Mouse (Mus musculus): ENCODE results near the gene F11r.
"Not testable (repeated sequence)": the region's sequence is repeated elsewhere in the genome, so short reads cannot be mapped to it uniquely, and the experiment has no call there.

F11r gene

DNA sequence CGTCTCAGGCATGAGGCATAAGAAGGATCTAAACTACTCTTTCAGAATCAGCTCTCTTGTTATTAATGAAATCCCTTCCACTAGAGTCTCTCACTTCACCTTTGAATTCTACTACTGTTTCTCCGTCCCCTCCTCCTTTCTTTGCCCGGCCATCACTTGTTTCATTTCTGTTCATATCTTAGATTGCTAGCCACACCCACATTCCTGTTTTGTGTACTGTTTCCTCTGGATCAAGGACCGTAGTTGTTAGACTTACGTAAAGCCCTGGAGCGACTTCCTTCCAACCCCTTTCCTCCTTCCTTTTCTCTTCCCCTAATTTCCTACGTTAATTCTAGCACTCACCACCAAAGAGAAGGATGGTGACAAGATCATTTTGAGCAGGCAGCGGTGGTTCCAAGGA is 1.7 kb downstream of the F11r start:
- DNase-seq, result no peak

DNA sequence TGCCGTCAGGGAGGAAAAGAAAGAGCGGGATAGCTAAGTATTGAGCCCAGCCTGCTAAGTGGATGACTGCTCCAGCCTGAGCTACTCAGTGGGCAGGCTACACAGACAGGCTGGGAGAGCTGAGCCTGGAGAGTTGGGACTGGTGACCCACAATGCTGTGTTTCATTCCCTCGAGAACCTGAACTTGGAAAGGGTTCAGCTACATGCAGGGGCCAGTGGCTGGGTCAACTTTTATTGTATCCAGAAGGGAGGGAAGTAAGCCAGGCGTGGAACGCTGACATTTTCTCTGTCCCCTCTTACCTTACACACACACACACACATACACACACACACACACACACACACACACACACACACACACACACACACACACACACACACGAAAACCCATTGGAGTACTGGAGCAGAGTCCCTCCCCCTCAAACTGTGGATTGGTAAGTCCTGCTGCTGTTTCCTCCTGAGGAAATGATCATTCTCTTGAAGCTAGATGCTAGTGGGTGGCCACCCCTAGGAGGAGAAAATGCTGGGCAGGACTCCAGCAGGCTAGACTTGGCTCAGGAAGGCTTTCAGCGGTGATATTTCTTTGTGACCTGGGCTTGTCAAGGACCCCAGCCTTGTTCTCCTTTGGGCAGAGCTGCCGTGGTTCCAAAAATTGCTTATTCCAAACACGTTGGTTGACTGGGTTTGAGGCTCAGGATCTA is 2.8 kb downstream of the F11r start:
- no peak for DNase-seq

DNA sequence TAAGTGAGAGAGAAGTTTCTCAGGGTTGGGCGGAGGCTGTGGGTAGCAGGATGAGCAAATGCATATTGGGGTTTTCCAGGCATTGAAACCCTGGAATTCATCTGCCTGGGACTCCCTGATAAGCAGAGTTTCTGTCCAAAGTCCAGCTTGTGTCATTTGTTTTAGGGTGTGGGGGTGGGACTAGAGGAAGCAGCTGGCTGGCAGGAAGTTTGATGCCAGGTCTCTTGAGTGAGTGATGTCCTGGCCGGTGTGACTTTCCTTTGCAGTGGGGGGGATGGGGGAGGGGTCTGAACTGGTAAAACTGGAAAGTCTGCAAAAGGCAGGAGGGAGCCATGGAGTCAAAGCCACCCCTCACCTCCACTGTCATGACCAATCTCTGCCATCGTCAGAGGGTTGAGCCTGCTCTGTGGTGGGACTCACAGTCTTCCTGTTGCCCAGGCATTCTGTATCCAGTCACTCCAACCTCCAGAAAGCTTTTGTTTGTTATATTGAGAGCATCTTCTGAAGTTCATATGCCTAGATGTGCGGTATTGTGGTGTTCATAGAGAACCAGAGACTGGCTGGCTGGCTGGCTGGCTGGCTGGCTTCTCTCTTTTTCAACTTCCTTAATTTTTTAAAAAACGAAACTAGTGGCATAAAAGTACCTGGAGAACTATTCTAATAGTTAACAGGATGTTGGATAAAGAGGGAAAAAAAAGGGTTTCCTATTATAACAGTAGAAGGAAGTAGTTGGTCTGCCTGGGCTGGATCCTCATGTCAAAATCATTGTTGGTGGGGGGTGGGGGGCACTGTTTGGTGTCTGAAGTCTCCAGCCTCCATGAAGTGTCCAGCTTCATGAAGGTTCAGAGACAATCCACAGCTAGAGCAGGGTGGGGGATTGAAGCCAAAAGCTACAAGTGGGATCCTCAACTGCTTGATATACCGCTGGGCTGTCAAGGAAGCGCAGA is 4.4 kb downstream of the F11r start:
- DNase-seq, result no peak

DNA sequence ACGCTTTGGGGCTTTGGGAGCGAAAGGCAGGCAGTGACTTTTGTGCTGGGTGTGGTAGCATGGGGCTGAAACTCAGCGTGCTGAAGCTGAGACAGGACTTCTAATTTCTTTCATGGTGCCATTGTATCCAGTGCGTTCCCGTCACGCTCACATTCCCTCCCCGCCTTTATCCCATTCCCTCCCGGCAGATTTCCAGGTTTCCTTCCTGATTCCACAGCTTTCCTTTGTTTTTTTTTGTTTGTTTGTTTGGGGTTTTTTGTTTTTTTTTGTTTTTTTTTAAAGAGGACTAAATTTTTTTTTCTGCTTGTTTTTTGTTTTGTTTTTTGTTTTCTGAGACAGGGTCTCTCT is 5.1 kb downstream of the F11r start:
- no peak for DNase-seq

DNA sequence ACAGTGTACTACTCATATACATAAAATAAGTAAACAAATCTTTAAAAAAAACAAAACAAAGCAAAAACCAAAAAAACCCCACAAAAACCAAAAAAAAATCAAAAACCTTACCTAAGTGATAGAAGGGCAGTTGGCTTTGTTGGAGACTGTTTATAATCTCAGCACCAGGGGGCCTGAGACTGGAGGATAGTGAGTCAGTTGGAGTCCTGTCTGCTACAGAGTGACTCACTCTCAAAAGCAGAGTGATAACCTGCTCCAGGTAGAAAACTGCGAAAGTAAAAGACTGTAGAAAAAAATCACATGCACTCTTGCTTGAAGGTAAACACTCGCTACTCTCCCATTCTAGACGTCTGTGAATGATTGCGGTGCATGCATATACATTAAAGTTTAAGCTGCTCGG is 7.7 kb downstream of the F11r start:
- no peak for DNase-seq

DNA sequence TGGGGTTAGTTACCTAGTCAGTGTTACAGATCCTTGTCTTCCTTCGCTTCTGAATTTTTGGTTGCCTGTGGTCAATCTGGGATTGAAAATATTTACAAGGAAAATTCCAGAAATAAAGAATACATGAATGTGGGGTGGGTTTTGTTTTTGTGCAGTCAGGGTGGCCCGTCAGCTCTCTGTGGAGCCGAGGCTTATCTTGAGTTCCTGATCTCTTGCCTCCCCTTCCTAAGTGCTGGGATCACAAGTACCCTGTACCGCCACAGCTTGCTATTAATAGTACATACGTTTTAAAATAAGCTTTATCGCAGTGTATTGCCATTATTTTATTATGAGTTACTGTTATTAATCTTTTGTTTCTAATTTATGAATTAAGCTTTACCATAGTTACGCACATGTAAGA is 9.5 kb downstream of the F11r start:
- no peak for DNase-seq

DNA sequence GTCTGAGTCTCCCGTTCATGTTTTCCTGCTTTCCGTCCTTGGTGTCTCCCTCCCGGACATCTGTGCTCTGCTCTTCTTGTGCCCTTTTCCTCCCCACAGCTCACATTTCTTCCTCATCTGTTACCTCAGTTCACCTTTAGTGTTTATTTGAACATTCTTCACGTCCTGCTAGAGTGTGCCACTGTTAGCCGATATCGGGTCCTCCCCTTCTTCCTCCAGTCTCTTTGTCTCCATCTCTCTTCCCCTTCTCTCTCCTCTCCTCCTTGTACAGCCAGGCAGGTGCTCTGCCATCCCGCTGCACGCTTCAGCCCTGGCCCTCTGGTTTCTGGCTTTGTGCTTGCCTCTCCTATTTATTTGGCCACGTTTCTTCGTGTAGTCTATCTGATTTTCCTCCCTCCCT is 10.4 kb downstream of the F11r start:
- no peak for DNase-seq

DNA sequence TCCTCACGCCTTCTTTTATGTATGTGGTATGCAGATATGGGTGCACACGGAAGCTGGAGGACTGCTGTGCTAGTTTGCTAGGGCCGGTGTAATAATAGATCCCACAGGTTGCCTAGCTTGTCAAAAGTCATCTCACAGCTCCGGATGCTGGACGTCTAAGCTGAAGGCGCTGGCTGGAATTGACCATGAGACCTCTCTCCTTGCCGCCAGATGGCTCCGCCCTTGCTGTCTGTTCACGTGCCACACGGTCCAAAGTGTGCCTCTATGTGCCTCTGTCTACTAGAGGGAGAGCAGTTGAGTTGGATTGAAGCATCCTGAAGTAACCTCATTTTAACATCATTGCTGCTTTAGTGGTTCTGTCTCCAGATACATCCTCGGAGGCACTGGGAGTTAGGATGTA is 12.7 kb downstream of the F11r start:
- no peak for DNase-seq

DNA sequence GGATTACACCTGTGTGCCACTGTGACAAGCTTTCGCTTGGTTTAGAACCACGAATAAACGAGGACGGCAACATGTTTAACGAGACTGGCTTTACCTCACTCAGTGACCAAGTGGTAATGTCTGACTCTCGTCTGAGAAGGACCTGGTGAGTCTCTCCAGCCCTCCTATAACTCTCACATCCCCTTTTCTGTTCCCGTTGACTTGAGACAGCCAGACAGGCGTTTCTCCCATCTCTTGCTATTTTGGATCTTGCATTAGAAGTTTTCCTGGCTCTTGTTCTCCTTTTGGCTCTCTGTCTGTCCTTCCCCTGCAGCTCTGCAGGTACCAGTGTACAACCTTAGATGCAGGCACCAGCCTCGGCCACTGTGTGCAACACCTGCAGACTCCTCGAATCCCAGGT is 13.7 kb downstream of the F11r start:
- no peak for DNase-seq

DNA sequence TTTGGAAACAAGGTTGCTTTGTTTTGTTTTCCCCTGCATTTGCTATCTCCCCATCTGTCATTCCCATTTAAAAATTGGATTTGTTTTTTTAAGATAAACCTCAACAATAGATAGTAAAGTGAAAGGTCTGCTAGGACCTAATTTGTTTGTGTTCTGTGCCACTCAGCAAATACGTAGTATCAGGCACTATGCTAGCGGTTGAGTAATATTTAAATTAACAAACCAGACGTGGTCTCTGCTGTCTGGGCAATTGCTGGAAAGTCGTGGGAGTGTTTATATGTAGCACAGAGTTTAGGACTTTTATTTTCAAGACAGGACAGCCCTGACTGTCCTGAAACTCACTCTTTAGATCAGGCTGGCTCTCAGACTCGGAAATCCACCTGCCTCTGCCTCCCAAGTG is 15.2 kb downstream of the F11r start:
- DNase-seq, result no peak

DNA sequence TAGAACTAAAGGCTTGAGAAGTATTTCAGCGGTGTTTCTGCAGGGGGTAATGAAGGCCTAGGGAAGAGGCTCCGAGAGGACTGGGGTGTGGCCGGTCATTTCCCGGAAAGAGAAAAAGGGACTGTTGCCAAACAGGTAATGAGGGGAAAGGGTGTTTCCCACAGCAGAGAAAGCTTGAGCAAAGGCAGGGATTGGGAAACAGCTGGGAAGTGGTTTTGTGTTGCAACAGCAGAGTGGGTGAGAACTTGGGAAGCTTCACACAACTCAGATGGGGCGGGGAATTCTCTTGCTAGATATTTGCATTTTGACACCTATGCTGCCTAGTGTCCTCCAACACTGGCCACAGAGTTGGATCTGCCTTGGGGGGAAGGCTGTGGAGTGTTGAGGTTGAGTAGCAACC is 15.6 kb downstream of the F11r start:
- DNase-seq, result no peak

DNA sequence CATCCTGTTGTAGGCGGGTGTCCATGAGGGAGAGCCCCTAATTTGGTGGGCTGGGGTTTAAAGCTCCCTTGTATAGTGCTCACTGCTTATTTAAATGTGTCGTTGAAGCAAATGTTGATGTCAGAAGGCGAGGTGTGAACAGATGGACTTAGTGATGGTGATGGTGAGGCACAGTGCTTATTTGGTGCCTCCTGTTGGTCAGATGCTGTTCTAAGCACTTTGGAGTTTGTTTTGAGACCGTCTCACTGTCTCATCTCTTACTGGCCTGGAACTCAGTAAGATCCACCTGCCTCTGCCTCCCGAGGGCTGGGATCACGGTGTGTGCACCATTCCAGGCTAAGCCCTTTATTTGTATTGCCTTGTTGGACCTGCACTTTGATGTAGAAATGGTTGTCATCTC is 17.6 kb downstream of the F11r start:
- DNase-seq, result no peak

DNA sequence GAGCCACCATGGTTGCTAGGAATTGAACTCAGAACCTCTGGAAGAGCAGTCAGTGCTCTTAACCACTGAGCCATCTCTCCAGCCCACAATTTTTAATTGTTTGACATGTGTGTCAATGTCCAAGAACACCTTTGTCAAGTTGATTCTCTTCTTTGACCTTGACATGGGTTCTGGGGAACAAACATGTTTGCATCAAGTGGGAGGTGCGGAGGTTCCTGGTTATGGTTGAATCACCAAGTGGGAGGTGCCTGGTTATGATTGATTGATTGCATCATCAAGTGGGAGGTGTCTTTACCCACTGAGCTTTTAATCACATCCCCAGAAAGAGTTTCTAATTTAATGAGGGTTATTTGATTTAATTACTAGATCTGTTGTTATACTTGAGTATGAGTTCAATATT is 20.2 kb downstream of the F11r start:
- no peak for DNase-seq

DNA sequence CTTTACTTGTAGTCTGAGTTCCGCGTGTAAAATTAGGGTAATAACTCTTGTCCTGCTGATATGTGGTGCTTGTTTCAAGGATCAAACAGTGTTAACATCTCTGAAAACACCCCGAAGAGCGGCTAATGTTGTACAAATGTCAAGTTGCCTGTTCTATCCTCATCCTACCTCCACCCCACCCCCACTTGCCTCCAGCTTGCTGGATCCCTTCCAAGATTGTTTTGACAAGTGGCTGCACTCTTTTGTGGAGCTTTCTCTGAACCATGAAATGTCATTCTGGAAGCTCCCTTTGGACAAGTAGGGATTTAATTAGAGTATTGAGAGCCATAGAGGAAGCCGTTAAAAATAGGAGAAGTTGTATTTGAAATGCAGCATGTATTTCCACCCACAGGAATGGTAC is 22.5 kb downstream of the F11r start:
- DNase-seq, result no peak

DNA sequence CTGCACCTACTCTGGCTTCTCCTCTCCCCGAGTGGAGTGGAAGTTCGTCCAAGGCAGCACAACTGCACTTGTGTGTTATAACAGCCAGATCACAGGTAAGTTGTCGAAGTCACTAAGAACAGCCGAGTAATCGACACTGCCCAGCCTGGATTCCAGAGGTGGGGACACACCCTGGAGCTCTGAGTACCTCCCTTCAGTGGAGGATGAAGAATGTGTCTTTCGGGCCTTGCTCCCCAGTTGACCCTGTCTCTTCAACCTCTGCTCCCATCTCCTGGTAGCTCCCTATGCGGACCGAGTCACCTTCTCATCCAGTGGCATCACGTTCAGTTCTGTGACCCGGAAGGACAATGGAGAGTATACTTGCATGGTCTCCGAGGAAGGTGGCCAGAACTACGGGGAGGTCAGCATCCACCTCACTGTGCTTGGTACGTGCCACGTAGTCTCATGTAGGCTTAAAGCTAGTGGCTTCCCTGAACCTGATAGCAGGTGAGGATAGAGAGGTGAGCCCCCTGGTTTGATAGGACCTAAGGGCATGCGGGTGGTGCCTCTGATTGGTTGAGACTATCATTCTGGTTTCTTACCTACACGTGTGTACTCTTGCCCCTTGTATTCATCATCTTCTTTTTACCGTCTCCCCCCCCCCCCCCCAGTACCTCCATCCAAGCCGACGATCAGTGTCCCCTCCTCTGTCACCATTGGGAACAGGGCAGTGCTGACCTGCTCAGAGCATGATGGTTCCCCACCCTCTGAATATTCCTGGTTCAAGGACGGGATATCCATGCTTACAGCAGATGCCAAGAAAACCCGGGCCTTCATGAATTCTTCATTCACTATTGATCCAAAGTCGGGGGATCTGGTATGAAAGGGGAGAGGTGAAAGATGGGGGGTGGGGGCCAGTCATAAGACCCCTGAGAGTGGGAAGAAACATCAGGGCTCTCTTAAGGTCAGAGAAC is 23.5 kb downstream of the F11r start:
- no peak for DNase-seq

DNA sequence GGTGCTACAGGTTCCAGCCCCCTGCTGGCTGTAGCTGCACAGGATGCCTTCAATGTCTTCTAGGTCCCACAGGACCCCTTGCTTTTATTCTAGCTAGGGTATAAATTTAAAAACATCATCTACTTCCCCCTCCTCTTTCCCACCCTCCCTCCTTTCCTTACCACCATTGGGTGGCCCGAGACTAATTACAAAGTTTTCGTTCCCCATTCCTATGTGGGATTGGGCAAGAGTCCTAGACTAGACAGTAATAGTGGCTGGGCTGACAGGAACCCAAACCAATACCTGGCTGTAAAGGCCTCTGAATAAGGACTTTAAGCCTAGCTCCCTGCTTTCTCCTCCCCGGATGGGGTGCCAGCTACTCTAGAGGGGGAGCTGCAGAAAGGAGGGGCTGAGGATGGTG is 25.8 kb downstream of the F11r start:
- DNase-seq, result no peak

DNA sequence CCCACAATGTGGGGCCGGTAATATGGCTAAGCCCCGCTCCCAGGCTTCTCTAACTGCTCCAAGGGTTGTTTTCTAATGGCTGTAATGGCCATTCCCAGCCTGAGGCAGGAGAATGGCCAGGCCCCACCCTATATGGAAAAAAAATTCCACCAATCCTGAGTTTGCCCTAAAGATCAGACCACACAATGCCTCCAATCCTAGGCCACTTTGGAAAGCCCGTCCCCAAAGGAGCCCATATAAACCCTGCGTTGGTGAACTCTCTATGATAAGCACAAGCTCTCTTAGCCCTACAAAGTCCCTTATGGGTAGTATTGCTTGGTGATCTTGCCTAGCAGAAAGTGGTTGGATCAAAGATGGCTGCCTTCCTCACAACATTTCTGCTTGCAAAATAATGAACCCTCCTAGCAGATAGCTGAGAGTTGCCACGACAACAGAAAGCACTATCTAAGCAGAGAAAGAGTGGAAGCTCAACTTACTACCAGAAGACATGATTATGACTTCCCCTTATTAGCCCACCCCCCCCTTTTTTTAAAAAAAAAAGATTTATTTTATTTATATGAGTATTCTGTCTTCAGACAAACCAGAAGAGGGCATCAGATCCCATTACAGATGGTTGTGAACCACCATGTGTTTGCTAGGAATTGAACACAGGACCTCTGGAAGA is 28.5 kb downstream of the F11r start:
- no peak for DNase-seq

DNA sequence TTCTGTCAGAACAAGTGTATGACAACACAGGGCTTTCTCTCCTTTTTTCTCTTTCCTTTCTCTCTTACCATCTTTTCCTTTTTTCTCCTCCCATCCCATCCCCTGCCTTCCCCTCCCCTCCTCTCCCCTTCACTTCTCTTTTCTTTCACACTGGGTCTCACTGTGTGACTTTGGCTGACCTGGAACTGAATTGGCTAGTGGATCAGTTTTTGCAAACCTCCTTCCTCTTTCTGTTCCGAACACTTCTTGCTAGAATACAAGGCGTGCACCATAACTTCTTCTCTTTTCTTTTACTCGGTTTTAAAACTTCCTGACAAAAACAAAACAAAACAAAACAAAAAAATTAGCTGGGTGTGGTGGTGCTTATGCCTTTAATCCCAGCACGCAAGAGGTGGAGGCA is 29.2 kb downstream of the F11r start:
- DNase-seq, result no peak

DNA sequence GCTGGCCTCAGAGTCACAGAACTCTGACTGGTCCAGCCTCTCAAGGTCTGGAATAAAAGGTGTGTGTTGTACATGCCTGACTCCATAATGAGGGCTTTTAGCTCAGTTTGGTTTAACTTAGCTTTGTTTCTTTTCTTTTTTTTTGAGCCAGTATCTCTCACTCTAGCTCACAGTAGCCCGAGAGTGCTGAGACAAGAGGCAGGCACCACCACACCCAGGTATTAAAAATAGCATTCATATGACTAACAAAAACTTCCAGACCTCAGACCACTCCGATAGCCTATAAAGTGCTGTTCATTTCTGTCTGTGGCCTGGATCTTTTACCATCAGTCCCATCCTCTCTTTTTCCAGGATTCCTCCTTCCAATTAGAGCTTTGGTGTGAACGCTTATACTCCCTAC is 32.3 kb downstream of the F11r start:
- DNase-seq, result no peak

DNA sequence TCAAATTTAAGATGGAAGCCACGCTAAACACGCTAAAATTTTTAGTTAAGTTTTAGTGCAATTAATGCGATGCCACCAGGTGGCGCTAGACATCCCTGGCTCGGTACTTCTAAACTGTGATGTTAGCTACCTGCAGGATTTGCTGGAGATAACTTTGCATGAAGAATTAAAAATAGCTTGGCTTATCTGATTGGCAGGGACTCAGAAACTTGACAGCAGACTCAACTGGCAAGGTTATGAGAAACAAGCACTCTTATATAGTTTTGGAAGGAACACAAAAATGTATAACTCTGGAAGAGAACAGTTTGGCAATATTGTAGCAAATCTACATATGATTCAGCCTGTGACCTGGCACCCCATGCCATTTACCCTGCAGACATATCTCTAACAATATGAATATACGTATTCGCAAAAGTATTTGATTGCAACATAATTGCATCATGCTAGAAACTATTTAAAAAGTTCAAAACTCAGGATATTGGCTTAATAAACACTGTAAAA is 33.1 kb downstream of the F11r start:
- peak; percentile 47 to 63 for DNase-seq

DNA sequence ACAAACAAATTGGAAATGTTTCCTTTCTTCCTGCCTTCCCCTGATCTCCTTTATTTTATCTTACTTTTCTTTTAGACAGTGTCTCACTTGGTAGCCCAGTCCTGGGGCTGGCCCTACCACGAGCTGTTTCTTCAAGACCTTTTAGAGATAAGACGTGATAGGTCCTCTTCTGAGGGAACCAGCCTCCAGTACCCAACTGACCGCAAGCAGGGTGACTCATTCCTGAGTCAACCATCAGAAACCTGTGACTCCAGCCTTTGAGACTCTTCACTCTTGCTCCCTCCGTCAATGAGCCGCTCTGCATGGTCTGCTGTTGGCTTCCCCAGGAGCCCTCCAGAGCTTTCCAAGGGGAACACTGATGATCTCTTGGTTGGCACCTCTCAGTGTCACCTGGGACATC is 33.6 kb downstream of the F11r start:
- DNase-seq, result no peak

DNA sequence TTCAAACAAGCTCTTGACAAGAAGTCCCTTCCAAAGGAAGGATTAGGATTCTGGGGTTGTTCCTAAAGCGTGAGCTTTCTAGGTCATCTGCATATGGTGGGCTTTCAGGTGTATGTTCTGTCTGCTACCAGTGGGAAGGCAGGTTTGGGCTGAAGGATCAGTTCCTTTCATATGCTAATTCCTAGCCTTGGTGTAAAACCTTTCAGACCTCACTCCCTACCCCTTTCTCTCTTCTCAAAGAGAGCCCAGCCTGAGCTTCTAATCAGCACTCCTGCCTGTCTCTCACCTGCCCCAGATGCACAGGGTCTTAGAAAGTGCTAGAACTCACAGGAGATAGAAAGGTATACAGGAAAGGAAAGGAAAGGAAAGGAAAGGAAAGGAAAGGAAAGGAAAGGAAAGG is 34.1 kb downstream of the F11r start:
- DNase-seq, result no peak

DNA sequence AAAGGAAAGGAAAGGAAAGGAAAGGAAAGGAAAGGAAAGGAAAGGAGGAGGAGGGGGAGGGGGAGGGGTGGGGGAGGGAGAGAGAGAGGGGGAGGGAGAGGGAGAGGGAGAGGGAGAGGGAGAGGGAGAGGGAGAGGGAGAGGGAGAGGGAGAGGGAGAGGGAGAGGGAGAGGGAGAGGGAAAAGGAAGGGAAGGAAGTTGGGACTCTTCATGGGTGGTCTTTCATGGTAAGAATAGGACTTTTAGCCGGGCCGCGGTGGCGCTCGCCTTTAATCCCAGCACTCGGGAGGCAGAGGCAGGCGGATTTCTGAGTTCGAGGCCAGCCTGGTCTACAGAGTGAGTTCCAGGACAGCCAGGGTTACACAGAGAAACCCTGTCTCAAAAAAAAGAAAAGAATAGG is 34.6 kb downstream of the F11r start:
- DNase-seq, result not testable (repeated sequence)
